Mouse (Mus musculus) small intestine, adult 10 weeks (tissue): ENCODE results near the gene Spag4. TPM values are rescaled to one million over a fixed set of nuclear protein-coding genes. Genes with fewer than 3 reads are reported as not detected.

Source experiments
- polyA plus RNA-seq: library from polyadenylated mRNA; stranded (reverse); fragments of 350-450 nt; fragmentation: Illumina TruSeq; extraction: RNeasy Lipid Tissue Mini Kit (QIAGEN cat#74804); gene quantifications from one replicate; pipeline ENCODE4 v1.2.3, GENCODE M21; 2014; ENCODE audit warnings: low replicate concordance

The Spag4 gene
- polyA plus RNA-seq: not detected

GRCm38 (mm10) chr2:156065099-156066041 is at the start of gene Spag4:
Spag4 (plus strand) TSS chr2:156065175.

GRCm38 (mm10) chr2:156052816-156053215 is 12.2 kb upstream of the Spag4 start, which contains the start of gene Fer1l4:
Fer1l4 (minus strand) TSS chr2:156052947.

GRCm38 (mm10) chr2:156111358-156112079 is 46.5 kb downstream of the Spag4 start, which contains the start of the genes Cpne1 and Rbm12:
Cpne1 (minus strand) TSS chr2:156111965.
Rbm12 (minus strand) TSS chr2:156111978.

Other genes starting within 250 kb of the Spag4 start
- gene BC029722, start 245.7 kb upstream of the Spag4 start, polyA plus RNA-seq: 13.2 TPM
- 14.6 TPM for gene Eif6, start 238.2 kb upstream of the Spag4 start, polyA plus RNA-seq
- 0.41 TPM for gene Fam83c, start 230.3 kb upstream of the Spag4 start, polyA plus RNA-seq
- gene Uqcc1, start 134.9 kb upstream of the Spag4 start, polyA plus RNA-seq: 23.3 TPM
- not detected for gene Gm15557, start 124.4 kb upstream of the Spag4 start, polyA plus RNA-seq
- not detected for gene Gdf5, start 119.8 kb upstream of the Spag4 start, polyA plus RNA-seq
- gene Cep250, start 108.7 kb upstream of the Spag4 start, polyA plus RNA-seq: 0.82 TPM
- 2.9 TPM for gene 6430550D23Rik, start 57.2 kb upstream of the Spag4 start, polyA plus RNA-seq
- 5.4 TPM for gene Ergic3, start 57.1 kb upstream of the Spag4 start, polyA plus RNA-seq
- gene Fer1l4, start 12.2 kb upstream of the Spag4 start, polyA plus RNA-seq: not detected
- 35.0 TPM for gene Cpne1, start 46.8 kb downstream of the Spag4 start, polyA plus RNA-seq
- gene Rbm12, start 46.8 kb downstream of the Spag4 start, polyA plus RNA-seq: 13.5 TPM
- gene Gm28036, start 61.9 kb downstream of the Spag4 start, polyA plus RNA-seq: 7.4 TPM
- gene Romo1, start 78.9 kb downstream of the Spag4 start, polyA plus RNA-seq: 1.3 TPM
- gene Nfs1, start 79.0 kb downstream of the Spag4 start, polyA plus RNA-seq: 64.2 TPM
- gene Rbm39, start 115.1 kb downstream of the Spag4 start, polyA plus RNA-seq: 688 TPM
- 7.0 TPM for gene Phf20, start 131.3 kb downstream of the Spag4 start, polyA plus RNA-seq
- 0.85 TPM for gene Cnbd2, start 247.1 kb downstream of the Spag4 start, polyA plus RNA-seq
- gene Scand1, start 247.5 kb downstream of the Spag4 start, polyA plus RNA-seq: not detected